25 mouse cellular contexts compared by ENCODE assay signal in genomic region chr5:92742701-92743100, GRCm38 (mm10). TPM values are rescaled to one million over a fixed set of nuclear protein-coding genes. Genes with fewer than 3 reads are reported as not detected.
DNase-seq lines count a peak whose midpoint lies in the region; ATAC-seq and TF ChIP-seq lines count a peak whose summit lies in the region.
"Had no signal": no experiment of that assay in that cellular context is flagged by ENCODE, and none has a peak within 500 bp of the region (broad histone marks: within the 10 kb centered on the region; RNA-seq: fewer than 3 reads in every experiment).

No protein-coding gene starts in this region.

- H3K9me3 ChIP-seq in embryonic facial prominence, embryonic 14.5 days (ENCODE audit: control insufficient read depth, low read length) = no peaks in the 10 kb centered on the region
- no peaks in the 10 kb centered on the region for H3K9me3 ChIP-seq in embryonic facial prominence, embryonic 10.5 days
- no peaks in the 10 kb centered on the region for H3K9me3 ChIP-seq in limb, embryonic 11.5 days (ENCODE audit: control insufficient read depth, low read length)
- no peaks in the 10 kb centered on the region for H3K9me3 ChIP-seq in limb, embryonic 10.5 days (replicated peaks)
- H3K9me3 ChIP-seq in limb, embryonic 13.5 days = no peaks in the 10 kb centered on the region
- H3K9me3 ChIP-seq in forebrain, embryonic 14.5 days (replicated peaks; ENCODE audit: control insufficient read depth, low read length) = no peaks in the 10 kb centered on the region
- H3K9me3 ChIP-seq in midbrain, embryonic 16.5 days (replicated peaks; ENCODE audit: control insufficient read depth, low read length, poor library complexity, severe bottlenecking) = no peaks in the 10 kb centered on the region
- H3K9me3 ChIP-seq: embryonic facial prominence, embryonic 13.5 days; G1E had no signal

- H3K27ac ChIP-seq in embryonic facial prominence, embryonic 14.5 days (replicated peaks; ENCODE audit: low read depth, low read length) = no peak overlapping the region
- H3K27ac ChIP-seq in embryonic facial prominence, embryonic 10.5 days (replicated peaks) = no peak overlapping the region
- H3K27ac ChIP-seq in limb, embryonic 11.5 days (replicated peaks; ENCODE audit: low read depth, low read length) = no peak overlapping the region
- H3K27ac ChIP-seq in limb, embryonic 10.5 days = no peak overlapping the region
- peak overlapping the region; percentile 44; the same call in 1 of the 2 replicates for H3K27ac ChIP-seq in limb, embryonic 13.5 days
- H3K27ac ChIP-seq in forebrain, embryonic 14.5 days (ENCODE audit: low read depth, low read length) = no peak overlapping the region
- H3K27ac ChIP-seq in midbrain, embryonic 16.5 days (ENCODE audit: low read length) = no peak overlapping the region
- H3K27ac ChIP-seq: embryonic facial prominence, embryonic 13.5 days; forebrain, embryonic 13.5 days had no signal

- 47% methylated on average over 5 of the region's 5 CpGs for WGBS in embryonic facial prominence, embryonic 14.5 days
- 76% methylated on average over 5 of the region's 5 CpGs for WGBS in embryonic facial prominence, embryonic 10.5 days
- WGBS in limb, embryonic 11.5 days = 66% methylated on average over 5 of the region's 5 CpGs
- WGBS in limb, embryonic 10.5 days = 83% methylated on average over 5 of the region's 5 CpGs
- WGBS in limb, embryonic 13.5 days = 59% methylated on average over 5 of the region's 5 CpGs
- 88% methylated on average over 5 of the region's 5 CpGs for WGBS in forebrain, embryonic 14.5 days
- WGBS in midbrain, embryonic 16.5 days = 86% methylated on average over 5 of the region's 5 CpGs

- no peak overlapping the region for H3K4me3 ChIP-seq in embryonic facial prominence, embryonic 14.5 days (ENCODE audit: low read depth, low read length)
- H3K4me3 ChIP-seq in embryonic facial prominence, embryonic 10.5 days = no peak overlapping the region
- no peak overlapping the region for H3K4me3 ChIP-seq in limb, embryonic 11.5 days (ENCODE audit: low read depth, low read length)
- H3K4me3 ChIP-seq in limb, embryonic 10.5 days = no peak overlapping the region
- H3K4me3 ChIP-seq in limb, embryonic 13.5 days = no peak overlapping the region
- no peak overlapping the region for H3K4me3 ChIP-seq in myocyte
- no peak overlapping the region for H3K4me3 ChIP-seq in forebrain, embryonic 14.5 days (ENCODE audit: low read depth, low read length)
- H3K4me3 ChIP-seq in midbrain, embryonic 16.5 days (ENCODE audit: low read depth, low read length) = no peak overlapping the region
- H3K4me3 ChIP-seq: embryonic facial prominence, embryonic 13.5 days; forebrain, embryonic 13.5 days had no signal

- H3K9ac ChIP-seq in embryonic facial prominence, embryonic 14.5 days (ENCODE audit: low read depth, low read length) = no peak overlapping the region
- H3K9ac ChIP-seq in limb, embryonic 11.5 days (ENCODE audit: low read length) = no peak overlapping the region
- H3K9ac ChIP-seq in limb, embryonic 13.5 days = no peak overlapping the region
- no peak overlapping the region for H3K9ac ChIP-seq in forebrain, embryonic 14.5 days (ENCODE audit: low read length)
- no peak overlapping the region for H3K9ac ChIP-seq in midbrain, embryonic 16.5 days (ENCODE audit: low read depth, low read length)
- H3K9ac ChIP-seq: embryonic facial prominence, embryonic 13.5 days; forebrain, embryonic 13.5 days had no signal

- no peaks in the 10 kb centered on the region for H3K79me2 ChIP-seq in myocyte (ENCODE audit: control insufficient read depth, insufficient read depth)

- H3K36me3 ChIP-seq in embryonic facial prominence, embryonic 14.5 days (ENCODE audit: control insufficient read depth, insufficient read depth, low read length) = no peaks in the 10 kb centered on the region
- H3K36me3 ChIP-seq in embryonic facial prominence, embryonic 10.5 days (replicated peaks) = no peaks in the 10 kb centered on the region
- no peaks in the 10 kb centered on the region for H3K36me3 ChIP-seq in limb, embryonic 11.5 days (ENCODE audit: control insufficient read depth, insufficient read depth, low read length)
- H3K36me3 ChIP-seq in limb, embryonic 10.5 days = no peaks in the 10 kb centered on the region
- no peaks in the 10 kb centered on the region for H3K36me3 ChIP-seq in limb, embryonic 13.5 days
- H3K36me3 ChIP-seq in myocyte (ENCODE audit: control insufficient read depth, insufficient read depth) = no peaks in the 10 kb centered on the region
- H3K36me3 ChIP-seq in forebrain, embryonic 14.5 days (ENCODE audit: control insufficient read depth, insufficient read depth, low read length) = no peaks in the 10 kb centered on the region
- H3K36me3 ChIP-seq in midbrain, embryonic 16.5 days (ENCODE audit: control insufficient read depth, insufficient read depth, low read length) = no peaks in the 10 kb centered on the region
- H3K36me3 ChIP-seq: embryonic facial prominence, embryonic 13.5 days; G1E had no signal

- no peak for DNase-seq in embryonic facial prominence, embryonic 14.5 days (ENCODE audit: low spot score)
- DNase-seq in embryonic facial prominence, embryonic 10.5 days (ENCODE audit: low spot score) = no peak
- no peak for DNase-seq in limb, embryonic 11.5 days (ENCODE audit: low spot score)
- DNase-seq in limb, embryonic 10.5 days (ENCODE audit: low spot score) = no peak
- no peak for DNase-seq in forebrain, embryonic 14.5 days (ENCODE audit: low spot score)
- DNase-seq: adrenal gland, adult 8-10 months; adrenal gland, postnatal 14 days; adrenal gland, postnatal 36 days; B cell, adult 2 months; cerebellum, adult 11-12 months; cerebellum, adult 2 months; cerebellum, adult 9-10 months; cerebellum, postnatal 10 days; cerebellum, postnatal 25 days had no signal

- peak; percentile 30; the same call in 1 of the 2 replicates for ATAC-seq in embryonic facial prominence, embryonic 14.5 days (ENCODE audit: low read depth)
- 0 out of 2 replicates have a peak, but pooled peaks have one; percentile 54 for ATAC-seq in limb, embryonic 11.5 days (ENCODE audit: insufficient number of reproducible peaks, low FRiP score, low TSS enrichment, low read depth)
- 0 out of 2 replicates have a peak, but pooled peaks have one; percentile 32 for ATAC-seq in limb, embryonic 13.5 days (ENCODE audit: low FRiP score, low read depth)
- no peak for ATAC-seq in forebrain, embryonic 14.5 days
- ATAC-seq in midbrain, embryonic 16.5 days = no peak
- ATAC-seq: activated CD4-positive, CD25-positive, alpha-beta regulatory T cell, adult 4 months; CD4-positive, CD25-positive, alpha-beta regulatory T cell, adult 4 months; forebrain, embryonic 13.5 days; forebrain, embryonic 16.5 days; Patski had no signal

- no peak for TF ChIP-seq POLR2A in myocyte (IDR thresholded peaks at IDR 0.05; ENCODE audit: insufficient read length, low read depth)

- H3K4me2 ChIP-seq in embryonic facial prominence, embryonic 14.5 days (ENCODE audit: low read depth, low read length) = no peak overlapping the region
- H3K4me2 ChIP-seq in limb, embryonic 11.5 days (ENCODE audit: low read depth, severe bottlenecking) = no peak overlapping the region
- no peak overlapping the region for H3K4me2 ChIP-seq in limb, embryonic 13.5 days (replicated peaks)
- H3K4me2 ChIP-seq in myocyte (ENCODE audit: low read depth) = peak overlapping the region; percentile 36
- no peak overlapping the region for H3K4me2 ChIP-seq in forebrain, embryonic 14.5 days (ENCODE audit: low read length)
- H3K4me2 ChIP-seq in midbrain, embryonic 16.5 days (ENCODE audit: low read length) = no peak overlapping the region
- H3K4me2 ChIP-seq: embryonic facial prominence, embryonic 13.5 days; forebrain, embryonic 13.5 days had no signal

- H3ac ChIP-seq in myocyte (ENCODE audit: control insufficient read depth, insufficient read length) = no peak overlapping the region

- no peaks in the 10 kb centered on the region for H3K4me1 ChIP-seq in embryonic facial prominence, embryonic 14.5 days (ENCODE audit: control insufficient read depth, insufficient read depth, low read length)
- peaks cover 14% of the 10 kb centered on the region for H3K4me1 ChIP-seq in embryonic facial prominence, embryonic 10.5 days
- H3K4me1 ChIP-seq in limb, embryonic 11.5 days (ENCODE audit: control insufficient read depth, insufficient read depth, low read length) = no peaks in the 10 kb centered on the region; the same call in 1 of the 2 replicates
- peaks cover 8% of the 10 kb centered on the region; the same call in 1 of the 2 replicates for H3K4me1 ChIP-seq in limb, embryonic 10.5 days
- peaks cover 13% of the 10 kb centered on the region; the same call in 1 of the 2 replicates for H3K4me1 ChIP-seq in limb, embryonic 13.5 days
- H3K4me1 ChIP-seq in forebrain, embryonic 14.5 days (ENCODE audit: control insufficient read depth, insufficient read depth, low read length) = no peaks in the 10 kb centered on the region
- no peaks in the 10 kb centered on the region for H3K4me1 ChIP-seq in midbrain, embryonic 16.5 days (ENCODE audit: control insufficient read depth, insufficient read depth, low read length)
- H3K4me1 ChIP-seq: embryonic facial prominence, embryonic 13.5 days had no signal

- no peaks in the 10 kb centered on the region for H3K27me3 ChIP-seq in embryonic facial prominence, embryonic 14.5 days (replicated peaks; ENCODE audit: control insufficient read depth, insufficient read depth, low read length)
- no peaks in the 10 kb centered on the region for H3K27me3 ChIP-seq in embryonic facial prominence, embryonic 10.5 days (replicated peaks; ENCODE audit: low read depth, poor library complexity, severe bottlenecking)
- no peaks in the 10 kb centered on the region for H3K27me3 ChIP-seq in limb, embryonic 11.5 days (ENCODE audit: control insufficient read depth, insufficient read depth, low read length)
- no peaks in the 10 kb centered on the region for H3K27me3 ChIP-seq in limb, embryonic 10.5 days (ENCODE audit: low read depth, poor library complexity, severe bottlenecking)
- no peaks in the 10 kb centered on the region for H3K27me3 ChIP-seq in limb, embryonic 13.5 days
- no peaks in the 10 kb centered on the region for H3K27me3 ChIP-seq in myocyte (ENCODE audit: control insufficient read depth, insufficient read depth, insufficient read length)
- H3K27me3 ChIP-seq in forebrain, embryonic 14.5 days (replicated peaks; ENCODE audit: control insufficient read depth, insufficient read depth, low read length) = no peaks in the 10 kb centered on the region
- H3K27me3 ChIP-seq in midbrain, embryonic 16.5 days (ENCODE audit: control insufficient read depth, insufficient read depth, low read depth, low read length) = no peaks in the 10 kb centered on the region
- H3K27me3 ChIP-seq: CH12.LX; embryonic facial prominence, embryonic 13.5 days; forebrain, embryonic 13.5 days; Patski had no signal

RNA-seq across cellular contexts. Expression of gene Shroom3, which starts 59.5 kb away (rescaled TPM):
- polyA plus RNA-seq in embryonic facial prominence, embryonic 14.5 days (2014; fragmentation: Nextera tagmentation; extraction: Ambion mirVana) = 3.4 and 4.4 TPM in 2 replicates
- polyA plus RNA-seq in embryonic facial prominence, embryonic 10.5 days (2016; fragmentation: Nextera tagmentation; extraction: Ambion mirVana) = 4.5 and 4.8 TPM in 2 replicates
- 3.8 and 5.8 TPM in 2 replicates for polyA plus RNA-seq in limb, embryonic 11.5 days (2014; fragmentation: Nextera tagmentation; extraction: Ambion mirVana)
- 5.0 and 5.3 TPM in 2 replicates for polyA plus RNA-seq in limb, embryonic 10.5 days (2016; fragmentation: Nextera tagmentation; extraction: Ambion mirVana)
- polyA plus RNA-seq in limb, embryonic 13.5 days (2015; fragmentation: Nextera tagmentation; extraction: Ambion mirVana) = 3.2 and 3.8 TPM in 2 replicates
- polyA plus RNA-seq in myocyte (2012; fragmentation: generic; extraction: Trizol) = 7.1 TPM
- 1.6 and 2.0 TPM in 2 replicates for polyA plus RNA-seq in forebrain, embryonic 14.5 days (2014; fragmentation: Nextera tagmentation; extraction: Ambion mirVana)
- 1.1 and 1.8 TPM in 2 replicates for polyA plus RNA-seq in midbrain, embryonic 16.5 days (2015; fragmentation: Nextera tagmentation; extraction: Ambion mirVana)
- polyA plus RNA-seq: activated CD4-positive, CD25-positive, alpha-beta regulatory T cell, adult 4 months; CD4-positive, CD25-positive, alpha-beta regulatory T cell, adult 4 months; G1E had no signal

Comparison
In these comparisons a context has a peak if more than half of its experiments do, and no peak if none do; other contexts are left out.
1. ATAC-seq: peak in embryonic facial prominence, embryonic 14.5 days (single experiment), limb, embryonic 11.5 days (single experiment) and limb, embryonic 13.5 days (single experiment); none in forebrain, embryonic 14.5 days (single experiment) and midbrain, embryonic 16.5 days (single experiment).